Mouse (Mus musculus) megakaryocyte, embryonic 14.5 days (primary cell): ENCODE results near the gene Tln2.

ENCODE experiments used
- FLI1 ChIP-seq: IDR thresholded peaks from 2 replicates; pipeline ENCODE4 v1.6.1; 2012; ENCODE audit warnings: low read length, inconsistent platforms, mixed read lengths
- GATA1 ChIP-seq: IDR thresholded peaks from 3 replicates; pipeline ENCODE4 v1.6.1; 2012; ENCODE audit warnings: mixed read lengths, low read length, inconsistent platforms, borderline replicate concordance

GRCm38 (mm10) chr9:67546650-67547049 is 12.9 kb downstream of the Tln2 start:
- TF ChIP-seq GATA1 (no peak), FLI1 (no peak)
